Comparison of ENCODE assay signal across 8 mouse cellular contexts in genomic region chr2:156311841-156312291, GRCm38 (mm10). TPM values are rescaled to one million over a fixed set of nuclear protein-coding genes. Genes with fewer than 3 reads are reported as not detected.
DNase-seq lines count a peak whose midpoint lies in the region; ATAC-seq and TF ChIP-seq lines count a peak whose summit lies in the region.

No protein-coding gene starts in this region.

- peak overlapping the region; percentile 83 for H3K9ac ChIP-seq in intestine, embryonic 14.5 days (ENCODE audit: low read length)
- peak overlapping the region; percentile 97 for H3K9ac ChIP-seq in limb, embryonic 11.5 days (ENCODE audit: low read length)

- H3K27me3 ChIP-seq in intestine, embryonic 14.5 days (replicated peaks; ENCODE audit: control insufficient read depth, insufficient read depth, low read length): no peaks in the 10 kb centered on the region
- H3K27me3 ChIP-seq in limb, embryonic 11.5 days (ENCODE audit: control insufficient read depth, insufficient read depth, low read length): no peaks in the 10 kb centered on the region
- H3K27me3 ChIP-seq in midbrain, embryonic 10.5 days (ENCODE audit: low read depth, poor library complexity, severe bottlenecking): no peaks in the 10 kb centered on the region

- H3K9me3 ChIP-seq in intestine, embryonic 14.5 days (ENCODE audit: control insufficient read depth, low read length): peaks cover 4% of the 10 kb centered on the region; the same call in 1 of the 2 replicates
- H3K9me3 ChIP-seq in limb, embryonic 11.5 days (ENCODE audit: control insufficient read depth, low read length): no peaks in the 10 kb centered on the region
- no peaks in the 10 kb centered on the region for H3K9me3 ChIP-seq in midbrain, embryonic 10.5 days (replicated peaks)

- intact Hi-C loops in gastrocnemius, postnatal 36 days (cut with DNase I): no loop called here

- peak overlapping the region; percentile 75 for H3K4me2 ChIP-seq in intestine, embryonic 14.5 days (ENCODE audit: low read length)
- peak overlapping the region; percentile 76 for H3K4me2 ChIP-seq in limb, embryonic 11.5 days (ENCODE audit: low read depth, severe bottlenecking)

- peak overlapping the region; percentile 71 for H3K4me3 ChIP-seq in cortical plate, adult 2 months (ENCODE audit: insufficient read depth, low read length)
- H3K4me3 ChIP-seq in intestine, embryonic 14.5 days (ENCODE audit: low read depth, low read length): peak overlapping the region; percentile 67
- H3K4me3 ChIP-seq in limb, embryonic 11.5 days (ENCODE audit: low read depth, low read length): peak overlapping the region; percentile 84
- H3K4me3 ChIP-seq in midbrain, embryonic 10.5 days: peak overlapping the region; percentile 95

- peak; percentile 40 to 56 for DNase-seq in left cerebral cortex, adult 18-20 months (ENCODE audit: low spot score in 2 of 2)
- no peak for DNase-seq in left cerebral cortex, adult 11 months (ENCODE audit: low spot score)
- peak; percentile 34 to 66 for DNase-seq in gastrocnemius, postnatal 36 days
- DNase-seq in intestine, embryonic 14.5 days (ENCODE audit: low spot score): peak; percentile 85
- DNase-seq in limb, embryonic 11.5 days (ENCODE audit: low spot score): peak; percentile 76
- no peak for DNase-seq in midbrain, embryonic 10.5 days (ENCODE audit: low spot score)
- DNase-seq in spleen, postnatal 14 days (ENCODE audit: low spot score in 2 of 2): peak; percentile 37 to 58

- no peak for TF ChIP-seq POLR2A in cortical plate, adult 2 months (IDR thresholded peaks at IDR 0.05; ENCODE audit: extremely low read depth, insufficient read depth, low read length)

- no peak for TF ChIP-seq CTCF in cortical plate, adult 2 months (IDR thresholded peaks at IDR 0.05; ENCODE audit: extremely low read depth, insufficient read depth, low read length)

- WGBS in intestine, embryonic 14.5 days: under 1% methylated on average over 53 of the region's 53 CpGs
- under 1% methylated on average over 53 of the region's 53 CpGs for WGBS in limb, embryonic 11.5 days
- WGBS in midbrain, embryonic 10.5 days: under 1% methylated on average over 42 of the region's 53 CpGs

- H3K27ac ChIP-seq in cortical plate, adult 2 months (ENCODE audit: insufficient read depth, low read length): peak overlapping the region; percentile 94
- H3K27ac ChIP-seq in intestine, embryonic 14.5 days (ENCODE audit: low read depth): peak overlapping the region; percentile 94
- peak overlapping the region; percentile 94 for H3K27ac ChIP-seq in limb, embryonic 11.5 days (replicated peaks; ENCODE audit: low read depth, low read length)
- peak overlapping the region; percentile 98 for H3K27ac ChIP-seq in midbrain, embryonic 10.5 days (replicated peaks)

- H3K4me1 ChIP-seq in cortical plate, adult 2 months (ENCODE audit: control insufficient read depth, insufficient read depth, low read length): peaks cover 4% of the 10 kb centered on the region
- H3K4me1 ChIP-seq in intestine, embryonic 14.5 days (replicated peaks; ENCODE audit: control insufficient read depth, insufficient read depth, low read length): 0 out of 2 replicates have a peak, but pooled peaks cover 8% of the 10 kb centered on the region
- no peaks in the 10 kb centered on the region for H3K4me1 ChIP-seq in limb, embryonic 11.5 days (ENCODE audit: control insufficient read depth, insufficient read depth, low read length)
- H3K4me1 ChIP-seq in midbrain, embryonic 10.5 days: peaks cover 17% of the 10 kb centered on the region

- H3K36me3 ChIP-seq in intestine, embryonic 14.5 days (ENCODE audit: control insufficient read depth, insufficient read depth, low read length): peaks cover 20% of the 10 kb centered on the region
- H3K36me3 ChIP-seq in limb, embryonic 11.5 days (ENCODE audit: control insufficient read depth, insufficient read depth, low read length): no peaks in the 10 kb centered on the region
- H3K36me3 ChIP-seq in midbrain, embryonic 10.5 days: peaks cover 41% of the 10 kb centered on the region

- ATAC-seq in intestine, embryonic 14.5 days (replicated peaks; ENCODE audit: low FRiP score, low TSS enrichment, low read depth): peak; percentile 64
- ATAC-seq in limb, embryonic 11.5 days (ENCODE audit: insufficient number of reproducible peaks, low FRiP score, low TSS enrichment, low read depth): peak; percentile 53

RNA-seq across cellular contexts. Expression of gene Cnbd2, which starts 0.2 kb away (rescaled TPM):
- total RNA-seq in left cerebral cortex, adult 18-20 months (2021): 1 to 10 TPM; 5.4 to 5.6 TPM
- polyA plus RNA-seq in cortical plate, adult 2 months (2012; rRNA removed): 6.0 and 8.9 TPM in 2 replicates
- 1 to 10 TPM in 1 of 2 experiments, under 1 TPM in 1; 0.54 to 1.1 TPM for total RNA-seq in gastrocnemius, postnatal 36 days (2021)
- 3.3 and 4.2 TPM in 2 replicates for polyA plus RNA-seq in intestine, embryonic 14.5 days (2014; fragmentation: Nextera tagmentation; extraction: Ambion mirVana)
- 2.7 and 3.1 TPM in 2 replicates for polyA plus RNA-seq in limb, embryonic 11.5 days (2014; fragmentation: Nextera tagmentation; extraction: Ambion mirVana)
- 3.1 and 3.4 TPM in 2 replicates for polyA plus RNA-seq in midbrain, embryonic 10.5 days (2016; fragmentation: Nextera tagmentation; extraction: Ambion mirVana)

RNA-seq across cellular contexts. Expression of gene Scand1, which starts 0.6 kb away (rescaled TPM):
- total RNA-seq in left cerebral cortex, adult 18-20 months (2021): 10 to 100 TPM; 79.6 to 86.0 TPM
- polyA plus RNA-seq in cortical plate, adult 2 months (2012; rRNA removed): 75.3 and 75.4 TPM in 2 replicates
- total RNA-seq in gastrocnemius, postnatal 36 days (2021): 10 to 100 TPM; 51.6 to 57.5 TPM
- 55.2 and 66.7 TPM in 2 replicates for polyA plus RNA-seq in intestine, embryonic 14.5 days (2014; fragmentation: Nextera tagmentation; extraction: Ambion mirVana)
- polyA plus RNA-seq in limb, embryonic 11.5 days (2014; fragmentation: Nextera tagmentation; extraction: Ambion mirVana): 70.1 and 72.0 TPM in 2 replicates
- polyA plus RNA-seq in midbrain, embryonic 10.5 days (2016; fragmentation: Nextera tagmentation; extraction: Ambion mirVana): 64.7 and 70.3 TPM in 2 replicates

Comparison
In these comparisons a context has a peak if more than half of its experiments do, and no peak if none do; other contexts are left out.
1. DNase-seq: peak in left cerebral cortex, adult 18-20 months (2 of 2), gastrocnemius, postnatal 36 days (2 of 2), intestine, embryonic 14.5 days (single experiment), limb, embryonic 11.5 days (single experiment) and spleen, postnatal 14 days (2 of 2); none in left cerebral cortex, adult 11 months (single experiment) and midbrain, embryonic 10.5 days (single experiment).
2. Peak in every context shown above with its lines, with median percentiles within 50 percentile points of each other: H3K27ac ChIP-seq and H3K4me3 ChIP-seq.